Mouse (Mus musculus) cortical plate, adult 2 months (tissue): ENCODE measurements around the gene Dmkn.

Source experiments
- CTCF ChIP-seq: fragments of 200-500 bp; IDR thresholded peaks from 2 replicates; pipeline ENCODE4 v1.5.1; 2011; ENCODE audit warnings: mild to moderate bottlenecking, control low read depth, low read length; ENCODE audit not compliant: insufficient read depth; ENCODE audit errors: extremely low read depth
- POLR2A ChIP-seq: fragments of 200-500 bp; IDR thresholded peaks from 2 replicates; pipeline ENCODE4 v1.6.1; 2011; ENCODE audit warnings: mild to moderate bottlenecking, low read length, control low read depth; ENCODE audit not compliant: insufficient read depth; ENCODE audit errors: extremely low read depth

- TF ChIP-seq CTCF (no peak), POLR2A (no peak)
Observed at GRCm38 (mm10) chr7:30782658-30783057, 19.1 kb downstream of the Dmkn start.
